Mouse (Mus musculus) heart, adult 9 months (tissue): Measurements from ENCODE around the gene Lmtk3.

Experiments
- DNase-seq, 2 experiments: peaks; one replicate each; pipeline ENCODE4 v3.0.0; 2022; ENCODE audit warnings: low spot score in 2 of 2

Lmtk3 gene

GRCm38 (mm10) chr7:45784524-45785372 lies 1.2 kb downstream of the Lmtk3 start, which contains the start of gene Sult2b1:
Sult2b1 (minus strand) TSS chr7:45784669.
- DNase-seq, result no peak

GRCm38 (mm10) chr7:45785388-45786135 lies 2.0 kb downstream of the Lmtk3 start:
- no peak for DNase-seq

DNA sequence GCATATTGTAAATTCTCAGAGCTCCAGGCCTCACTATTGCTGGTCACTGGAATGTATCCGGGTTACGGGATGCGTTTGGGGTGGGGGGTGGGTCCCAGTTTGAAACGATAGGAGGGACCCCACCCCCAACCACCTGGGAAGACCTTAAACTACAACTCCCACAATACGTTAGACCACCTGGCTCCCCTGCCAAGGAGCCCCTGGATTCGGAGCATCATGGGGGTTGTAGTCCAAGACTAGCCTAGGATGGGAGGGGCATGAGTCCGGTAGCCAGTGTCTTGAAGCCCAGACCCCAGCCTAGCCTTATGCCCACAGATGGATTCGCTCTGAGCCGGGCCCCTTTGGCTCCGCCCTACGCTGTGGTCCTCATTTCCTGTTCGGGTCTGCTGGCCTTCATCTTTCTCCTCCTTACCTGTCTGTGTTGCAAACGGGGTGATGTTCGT lies 2.6 kb downstream of the Lmtk3 start:
- DNase-seq, result no peak

DNA sequence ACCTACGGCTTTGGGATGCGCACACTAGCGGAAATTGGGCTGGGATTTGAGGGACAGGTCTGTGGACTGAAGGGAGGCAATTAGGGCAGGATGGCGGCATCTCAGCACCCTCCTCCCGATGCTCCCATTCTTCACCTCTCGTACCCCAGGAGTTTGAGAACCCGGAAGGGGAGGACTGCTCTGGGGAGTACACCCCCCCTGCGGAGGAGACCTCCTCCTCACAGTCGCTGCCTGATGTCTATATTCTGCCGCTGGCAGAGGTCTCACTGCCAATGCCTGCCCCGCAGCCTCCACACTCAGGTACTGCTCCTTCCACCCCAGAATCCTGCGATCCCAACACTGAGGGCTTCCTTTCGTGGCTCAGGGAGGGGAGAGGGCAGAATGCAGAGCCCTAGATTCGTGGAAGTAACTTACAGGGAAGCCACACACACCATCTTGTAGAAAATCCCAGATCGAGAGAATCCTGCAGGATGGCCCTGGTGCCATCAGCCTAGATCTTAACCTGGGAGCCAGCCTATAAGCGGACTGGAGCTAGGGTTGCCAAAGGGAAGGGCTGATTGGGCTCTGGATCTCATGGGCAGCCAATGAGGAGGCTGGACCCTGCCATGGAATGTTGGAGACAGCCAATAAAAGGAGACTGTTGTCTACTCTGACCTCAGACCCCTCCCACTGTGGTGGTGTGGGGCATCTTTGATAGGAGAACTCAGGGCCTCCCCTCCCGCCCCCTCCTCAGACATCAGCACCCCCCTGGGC lies 3.3 kb downstream of the Lmtk3 start:
- no peak for DNase-seq

GRCm38 (mm10) chr7:45787642-45788041 lies 4.1 kb downstream of the Lmtk3 start:
- DNase-seq, result no peak

DNA sequence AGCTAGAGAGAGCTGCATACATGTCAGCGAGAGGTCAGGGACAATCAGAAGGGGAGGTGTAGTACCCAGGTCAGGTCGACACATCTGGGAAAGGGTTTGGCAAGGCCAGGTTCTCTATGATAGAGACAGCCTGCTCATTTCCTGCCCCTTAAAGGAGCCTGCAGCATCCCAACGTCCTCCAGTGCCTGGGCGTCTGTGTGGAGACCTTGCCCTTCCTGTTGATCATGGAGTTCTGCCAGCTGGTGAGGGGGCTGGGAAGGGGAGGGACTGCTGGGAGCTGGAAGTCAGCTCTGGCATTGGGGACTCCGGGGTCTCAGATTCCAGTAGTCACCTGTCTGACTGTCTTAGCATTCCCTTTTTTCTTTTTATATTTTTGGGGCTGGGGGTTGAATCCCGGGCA lies 7.2 kb downstream of the Lmtk3 start:
- DNase-seq, result no peak

- DNase-seq, result no peak
Measured at GRCm38 (mm10) chr7:45791756-45792490, 8.4 kb downstream of the Lmtk3 start.

GRCm38 (mm10) chr7:45793240-45793639 lies 9.7 kb downstream of the Lmtk3 start:
- no peak for DNase-seq

- DNase-seq, result no peak
Measured at GRCm38 (mm10) chr7:45793969-45794585, 10.5 kb downstream of the Lmtk3 start.

DNA sequence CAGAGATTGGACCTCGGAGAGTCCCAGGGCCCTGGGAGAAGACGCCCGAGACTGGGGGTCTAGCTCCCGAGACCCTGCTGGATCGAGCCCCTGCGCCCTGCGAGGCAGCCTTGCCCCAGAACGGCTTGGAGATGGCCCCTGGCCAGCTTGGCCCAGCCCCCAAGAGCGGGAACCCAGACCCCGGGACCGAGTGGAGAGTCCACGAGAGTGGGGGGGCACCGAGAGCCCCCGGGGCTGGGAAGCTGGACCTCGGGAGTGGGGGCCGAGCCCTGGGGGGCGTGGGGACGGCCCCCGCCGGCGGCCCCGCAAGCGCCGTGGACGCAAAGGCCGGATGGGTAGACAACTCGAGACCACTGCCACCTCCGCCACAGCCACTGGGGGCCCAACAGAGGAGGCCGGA lies 11.4 kb downstream of the Lmtk3 start:
- DNase-seq, result no peak

DNA sequence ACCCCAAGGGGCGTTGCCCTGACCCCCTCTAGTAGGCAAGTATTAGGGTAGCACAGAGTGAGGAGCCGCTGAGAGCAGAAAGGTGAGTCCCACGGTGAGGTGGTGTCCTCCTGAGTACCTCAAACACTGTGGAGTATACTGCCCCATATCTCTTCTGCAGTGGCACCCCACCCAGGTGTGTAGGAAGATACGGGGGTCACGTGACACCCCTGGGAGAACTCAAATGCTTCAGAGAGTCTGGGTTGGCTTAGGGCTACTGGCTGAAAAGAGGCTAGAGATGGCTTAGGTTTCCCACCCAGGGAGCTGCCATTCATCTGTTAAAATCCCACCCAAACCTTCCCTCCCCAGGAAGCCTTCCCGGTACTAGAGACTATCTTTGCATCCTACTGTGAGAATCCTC lies 13.4 kb downstream of the Lmtk3 start:
- no peak for DNase-seq

DNA sequence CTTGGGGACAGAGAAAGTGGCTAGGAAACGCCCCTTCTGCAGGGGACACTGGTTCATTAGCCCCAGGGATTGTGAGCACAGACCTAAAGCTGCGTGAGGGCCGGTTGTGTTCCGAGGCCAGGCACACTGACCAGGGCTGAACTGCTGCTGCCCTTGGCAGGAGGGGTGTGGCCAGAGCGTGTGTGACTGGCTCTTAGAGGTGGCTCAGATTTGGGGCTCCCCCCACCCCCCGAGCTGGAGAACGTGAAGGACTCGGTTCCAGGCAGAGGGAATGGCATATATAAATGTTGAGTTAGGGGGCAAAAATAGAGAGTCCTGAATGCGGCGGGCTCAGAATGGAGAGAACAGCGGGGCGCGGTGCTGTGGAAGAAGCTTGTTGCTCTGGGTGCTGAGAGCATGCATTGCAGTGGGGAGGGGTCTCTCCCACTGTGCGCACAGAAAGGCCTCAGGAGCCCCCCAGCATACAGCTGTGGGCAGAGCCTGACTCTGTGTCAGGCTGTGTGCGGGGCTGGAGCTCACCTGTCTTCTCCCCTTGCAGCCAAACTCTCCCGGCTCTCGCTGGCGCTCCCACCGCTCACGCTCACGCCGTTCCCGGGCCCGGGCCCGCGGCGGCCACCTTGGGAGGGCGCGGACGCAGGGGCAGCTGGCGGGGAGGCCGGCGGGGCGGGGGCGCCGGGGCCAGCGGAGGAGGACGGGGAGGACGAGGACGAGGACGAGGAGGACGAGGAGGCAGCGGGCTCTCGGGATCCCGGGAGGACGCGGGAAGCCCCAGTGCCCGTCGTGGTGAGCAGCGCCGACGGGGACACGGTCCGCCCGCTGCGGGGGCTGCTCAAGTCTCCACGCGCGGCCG lies 14.3 kb downstream of the Lmtk3 start:
- no peak for DNase-seq

DNA sequence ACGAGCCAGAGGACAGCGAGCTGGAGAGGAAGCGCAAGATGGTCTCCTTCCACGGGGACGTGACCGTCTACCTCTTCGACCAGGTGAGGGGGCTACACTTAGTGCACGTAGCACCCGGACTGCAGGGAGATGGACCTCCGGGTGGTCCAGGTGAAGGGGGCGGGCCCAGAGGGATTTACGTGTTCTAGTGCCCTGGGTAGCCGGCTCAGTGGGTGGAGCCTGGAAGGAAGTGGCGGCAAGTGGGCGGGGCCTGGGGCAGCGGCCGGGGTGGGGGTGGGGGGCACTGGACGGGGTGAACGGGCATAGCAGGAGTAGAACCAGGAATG lies 14.9 kb downstream of the Lmtk3 start:
- DNase-seq, result no peak

- no peak for DNase-seq
Measured at GRCm38 (mm10) chr7:45798931-45799330, 15.4 kb downstream of the Lmtk3 start.

DNA sequence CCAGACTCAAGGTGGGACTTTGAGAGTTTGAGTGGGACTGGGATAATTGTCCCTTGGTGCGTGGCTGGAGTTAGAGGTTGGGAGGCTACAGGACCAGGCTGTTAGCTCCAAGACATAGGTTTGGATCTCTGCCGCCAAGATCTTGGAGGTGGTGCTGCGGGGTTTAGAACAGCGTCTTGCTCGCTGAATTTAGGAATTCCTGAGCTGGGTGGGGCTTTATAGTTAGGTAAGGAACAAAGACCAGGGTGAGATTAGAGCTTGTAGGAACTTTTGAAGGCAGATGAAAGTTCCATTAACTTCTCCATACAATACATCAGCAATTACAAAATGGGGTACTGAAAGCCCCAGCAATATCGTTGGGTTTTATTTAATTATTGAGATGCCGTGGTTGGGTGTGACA lies 16.5 kb downstream of the Lmtk3 start:
- no peak for DNase-seq

DNA sequence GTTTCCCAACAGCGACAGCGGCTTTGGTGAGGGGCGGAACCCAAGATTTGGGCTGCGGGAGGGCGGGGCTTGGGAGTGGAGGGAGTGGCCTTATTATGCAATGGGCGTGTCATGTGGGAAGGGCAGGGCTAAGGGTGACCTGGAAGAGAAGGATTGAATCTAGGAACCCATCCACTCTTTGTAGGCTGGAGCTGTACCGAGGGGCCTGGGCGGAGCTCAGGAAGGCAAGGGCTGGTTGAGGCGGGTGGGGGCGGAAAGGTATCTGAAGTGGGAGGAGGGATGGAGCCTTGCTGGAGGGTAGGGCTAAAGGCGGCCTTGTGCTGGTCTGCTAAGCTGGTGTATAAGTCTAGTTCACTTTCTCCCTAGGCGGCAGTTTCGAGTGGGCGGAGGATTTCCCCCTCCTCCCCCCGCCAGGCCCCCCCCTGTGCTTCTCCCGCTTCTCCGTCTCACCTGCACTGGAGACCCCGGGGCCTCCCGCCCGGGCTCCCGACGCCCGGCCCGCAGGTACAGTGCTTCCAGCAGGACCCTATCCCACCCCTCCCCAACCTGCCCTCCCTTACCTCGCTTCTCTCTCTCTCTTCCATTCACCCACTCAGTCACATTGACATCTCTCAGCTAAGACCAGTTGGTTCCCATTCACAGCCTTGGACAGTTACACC lies 17.1 kb downstream of the Lmtk3 start:
- DNase-seq, result no peak

DNA sequence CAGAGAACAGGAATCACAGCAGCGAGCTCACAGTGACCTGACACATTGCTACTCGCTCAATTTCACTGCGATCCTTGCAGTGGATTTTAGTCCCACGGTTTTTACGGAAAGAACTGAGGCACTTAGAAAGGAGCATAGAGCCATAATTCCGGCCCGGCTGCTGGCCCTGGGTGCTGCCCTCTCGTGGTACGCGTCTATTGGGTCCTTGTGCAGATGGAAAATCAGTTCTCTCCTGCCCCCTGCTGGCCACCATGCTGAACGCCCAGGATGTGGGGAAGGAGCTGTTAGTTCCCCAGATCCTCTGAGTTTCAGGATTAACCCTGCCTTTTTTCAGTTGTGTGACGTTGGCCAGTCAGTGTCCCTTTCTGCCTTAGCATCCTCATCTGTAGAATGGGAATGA lies 17.8 kb downstream of the Lmtk3 start:
- peak; percentile 80 to 88 for DNase-seq

GRCm38 (mm10) chr7:45802551-45802950 lies 19.0 kb downstream of the Lmtk3 start:
- DNase-seq, result no peak

DNA sequence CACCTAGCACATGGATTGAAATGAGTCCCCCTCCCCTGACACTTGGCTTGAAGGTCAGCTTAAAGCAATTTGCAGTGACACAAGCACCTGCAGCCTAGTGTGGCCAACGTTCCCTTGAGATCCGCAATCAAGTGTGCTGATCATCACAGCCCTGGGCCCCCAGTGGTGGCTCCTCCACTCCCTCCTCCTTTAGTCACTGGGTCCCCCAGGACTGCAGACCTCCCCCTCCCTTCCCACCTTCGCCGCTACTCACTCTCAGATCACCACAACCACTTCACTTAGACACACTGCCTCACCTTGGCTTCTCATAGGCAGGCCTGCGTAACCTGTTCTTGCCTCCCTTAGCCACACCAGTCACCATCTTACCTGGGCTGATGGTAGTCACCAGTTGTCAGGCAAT lies 22.4 kb downstream of the Lmtk3 start:
- DNase-seq, result no peak

GRCm38 (mm10) chr7:45808471-45808870 lies 24.9 kb downstream of the Lmtk3 start:
- no peak for DNase-seq
